Mouse (Mus musculus): Measurements from ENCODE around the gene Fbp1. TPM values are rescaled to one million over a fixed set of nuclear protein-coding genes. Genes with fewer than 3 reads are reported as not detected.
"Not testable (repeated sequence)": the region's sequence is repeated elsewhere in the genome, so short reads cannot be mapped to it uniquely, and the experiment has no call there.

The Fbp1 gene
- under 1 TPM in 1 of 2 experiments, not detected in 1; 0.64 TPM for total RNA-seq (2021)

DNA sequence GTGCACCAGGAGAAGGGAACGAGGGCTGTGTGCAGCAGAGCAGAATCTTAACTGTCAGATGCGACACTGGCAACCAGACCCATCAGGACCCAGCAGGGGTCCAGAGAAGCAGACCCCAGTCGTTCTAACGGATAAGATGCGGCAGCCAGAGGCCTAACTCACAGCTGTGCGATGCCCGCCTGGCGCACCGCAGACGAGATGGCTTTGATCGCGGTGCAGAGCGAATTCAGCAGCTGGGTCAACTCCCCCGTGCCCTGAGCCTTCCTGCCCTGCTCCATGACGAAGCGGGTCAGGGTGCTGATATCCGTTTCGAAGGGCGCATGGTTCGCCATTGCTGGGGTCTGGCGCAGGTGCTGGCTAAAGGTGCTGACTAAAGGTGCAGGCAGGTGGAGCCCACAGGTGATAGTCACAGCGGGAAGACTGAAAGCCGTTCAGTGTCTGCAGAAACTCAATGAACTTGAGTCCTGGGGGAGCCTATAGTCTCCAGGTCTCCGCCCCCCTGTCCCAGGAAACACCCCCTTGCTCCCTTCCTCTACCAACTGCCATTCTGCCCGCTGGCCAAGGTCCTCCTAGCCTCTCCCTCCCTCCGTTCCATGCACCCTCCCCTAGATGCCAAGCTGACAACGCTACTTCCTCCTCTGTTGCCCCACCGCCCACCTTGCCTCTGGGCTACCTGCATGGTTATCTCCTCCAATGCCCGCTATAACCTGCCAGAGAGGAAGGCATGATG, at the start of gene Fbp1:
Gene Fbp1 (minus strand): TSS at position 571 of the 730 bp plus-strand sequence.
- no peak for DNase-seq

DNA sequence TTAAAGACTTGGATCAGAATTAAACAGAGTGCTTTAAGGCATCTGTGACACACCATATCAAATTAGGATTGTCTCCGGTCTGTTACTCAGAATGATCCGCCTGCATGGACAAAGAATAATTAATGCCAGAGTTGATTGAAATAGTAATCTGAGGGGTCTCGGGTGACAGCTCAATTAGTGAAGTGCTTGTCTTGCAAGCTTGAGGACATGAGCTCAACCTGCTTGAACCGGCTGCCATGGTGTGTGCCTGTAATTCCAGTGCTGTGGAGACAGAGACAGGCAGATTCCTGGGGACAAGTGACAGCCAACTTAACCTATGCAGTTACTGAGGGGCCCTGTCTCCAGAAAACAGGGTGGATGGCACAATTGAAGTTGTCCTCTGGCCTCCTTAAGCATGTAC, 44.4 kb upstream of the Fbp1 start:
- DNase-seq: no peak

DNA sequence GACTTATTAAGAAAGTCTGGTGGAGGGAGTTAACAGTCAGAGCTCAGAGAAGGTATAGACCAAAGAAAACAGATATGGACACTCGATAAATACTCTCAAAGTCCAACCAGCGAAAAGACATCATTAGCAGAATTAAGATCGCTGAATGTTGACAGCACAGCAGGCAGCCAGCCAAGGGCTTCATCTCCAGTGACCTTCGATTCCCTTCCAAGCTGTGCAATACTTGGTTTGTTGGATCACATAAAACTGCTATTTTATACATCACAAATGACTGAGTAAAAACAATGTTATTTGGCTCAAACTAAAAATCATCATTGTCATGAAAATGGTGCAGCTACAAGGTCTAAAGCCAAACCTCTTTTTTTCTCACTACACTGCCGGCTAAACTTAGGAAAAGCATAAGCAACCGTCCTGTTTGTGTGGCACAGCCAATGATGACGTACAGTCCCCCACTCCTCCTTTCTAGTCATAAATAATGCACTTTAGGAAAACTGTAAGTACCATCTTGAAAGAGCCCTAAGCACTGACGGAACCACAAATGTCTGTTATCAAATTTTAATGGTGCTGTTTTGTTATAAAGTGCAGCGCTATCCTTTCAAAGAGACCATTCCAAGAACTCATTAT, 41.8 kb upstream of the Fbp1 start:
- peak; percentile 52 for DNase-seq

DNA sequence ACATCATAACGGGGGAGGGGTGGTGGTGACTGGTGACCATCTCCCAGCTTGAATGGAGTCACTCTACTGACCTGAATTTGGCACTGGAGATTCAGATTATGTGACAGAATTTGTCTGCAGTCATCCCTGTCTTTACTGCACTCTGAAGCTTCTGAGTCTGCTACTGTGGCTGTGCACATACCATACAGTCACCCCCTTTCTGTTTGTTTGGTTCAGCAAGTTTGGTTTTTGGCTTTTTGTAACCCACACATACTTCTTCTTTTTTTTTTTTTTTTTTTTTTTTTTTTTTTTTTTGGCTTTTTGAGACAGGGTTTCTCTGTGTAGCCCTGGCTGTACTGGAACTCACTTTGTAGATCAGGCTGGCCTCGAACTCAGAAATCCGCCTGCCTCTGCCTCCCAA, 41.1 kb upstream of the Fbp1 start:
- DNase-seq: not testable (repeated sequence)

DNA sequence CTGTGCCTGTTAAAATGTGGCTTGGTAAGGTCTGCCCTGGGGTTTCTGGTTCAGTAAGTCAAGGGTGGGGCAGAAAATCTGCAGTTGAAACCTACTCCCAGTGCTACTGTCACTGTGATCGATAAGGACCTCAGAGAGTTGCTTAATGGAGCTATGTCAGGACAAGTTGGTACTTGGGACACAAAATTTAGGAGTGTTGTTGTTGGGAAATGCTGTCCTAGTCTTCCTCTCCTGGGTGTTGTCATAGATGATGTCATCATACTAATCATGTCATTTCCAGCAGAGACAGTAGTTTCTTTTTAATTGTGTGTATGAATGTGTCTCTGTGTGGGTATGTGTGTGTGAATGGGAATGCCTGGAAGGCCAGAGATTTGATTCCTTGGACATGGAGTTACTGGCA, 39.4 kb upstream of the Fbp1 start:
- DNase-seq: no peak

DNA sequence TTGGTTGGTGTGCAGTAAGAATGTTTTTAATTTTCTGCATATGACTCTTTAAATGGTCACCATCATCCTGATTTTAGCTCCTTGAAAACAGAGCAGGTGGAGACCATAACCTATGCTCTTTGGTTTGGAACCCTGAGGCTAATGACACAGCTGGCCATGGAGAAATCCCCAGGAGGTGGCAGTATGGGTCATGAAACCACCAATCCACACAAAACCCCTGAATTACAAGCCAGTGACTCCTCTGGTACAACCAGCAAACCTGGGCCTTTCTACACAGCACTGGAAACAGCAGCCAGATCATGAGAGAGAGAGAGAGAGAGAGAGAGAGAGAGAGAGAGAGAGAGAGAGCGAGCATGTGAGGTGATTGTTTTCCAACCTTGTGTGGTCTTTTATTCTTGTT, 38.4 kb upstream of the Fbp1 start:
- peak; percentile 75 for DNase-seq

DNA sequence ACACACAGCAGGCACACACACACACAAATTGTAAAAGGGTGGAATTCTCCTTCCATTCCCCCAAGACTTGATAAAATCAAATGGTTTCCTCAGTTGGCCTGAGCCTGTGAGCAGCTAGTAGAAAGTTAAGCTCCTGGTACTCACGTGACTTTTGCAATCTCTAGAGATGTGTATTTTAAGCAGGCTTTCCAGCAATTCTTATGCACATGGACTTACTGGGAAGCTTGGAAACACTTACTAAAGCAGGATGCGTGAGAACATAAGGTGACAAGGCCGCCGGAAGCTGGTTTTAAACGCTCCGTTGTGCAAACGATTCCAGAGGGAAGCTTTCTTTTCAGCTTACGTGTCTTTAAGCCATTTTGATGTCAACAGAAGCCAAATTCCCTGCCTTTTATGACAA, 35.1 kb upstream of the Fbp1 start:
- no peak for DNase-seq

DNA sequence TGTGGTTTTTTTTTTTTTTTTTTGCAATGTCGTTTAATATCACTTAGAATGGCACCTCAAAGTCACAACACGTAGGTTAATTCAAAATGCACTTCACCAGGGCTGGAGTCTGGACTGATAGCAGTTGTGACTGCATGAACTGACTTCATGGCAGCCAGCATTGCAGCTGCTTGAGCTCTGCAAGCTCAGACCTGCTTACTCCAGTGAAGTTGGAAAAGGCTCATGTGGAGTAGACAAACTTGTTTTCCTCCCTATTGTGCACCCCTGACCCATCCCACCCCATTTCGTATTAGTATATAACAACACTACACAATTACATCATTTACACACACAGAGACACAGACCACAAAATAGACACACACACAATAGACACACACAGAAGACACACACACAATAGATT, 34.6 kb upstream of the Fbp1 start:
- no peak for DNase-seq

DNA sequence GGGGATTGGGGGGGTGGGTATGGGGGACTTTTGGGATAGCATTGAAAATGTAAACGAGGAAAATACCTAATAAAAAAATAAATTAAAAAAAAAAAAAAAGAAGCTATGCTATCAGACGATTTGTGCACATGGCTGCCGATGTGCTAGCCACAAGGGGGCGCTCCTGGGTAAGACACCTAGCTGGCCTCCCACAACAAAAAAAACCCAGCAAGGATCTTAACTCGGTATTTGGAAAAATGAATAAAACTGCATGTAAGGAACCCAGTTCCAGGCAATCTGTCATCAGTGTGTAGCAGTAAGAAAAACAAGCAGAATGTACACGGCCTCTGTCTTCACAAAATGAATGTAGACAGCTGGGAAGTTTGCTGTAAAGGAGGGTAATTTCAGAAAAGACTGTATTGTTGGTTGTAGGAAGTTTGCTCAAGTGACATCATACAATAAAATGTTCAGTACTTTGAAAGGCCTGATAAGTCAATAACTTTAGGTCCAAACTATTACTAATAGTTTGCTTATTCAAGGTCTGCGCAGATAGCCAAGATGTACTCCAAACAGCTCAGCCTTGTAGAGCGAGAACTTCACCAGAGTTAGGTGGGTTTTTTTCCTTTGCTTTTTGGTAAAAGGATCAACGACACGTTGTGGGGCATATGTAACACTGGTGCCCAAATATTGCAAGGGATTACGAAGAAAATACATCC, 31.7 kb upstream of the Fbp1 start:
- DNase-seq: peak; percentile 87

DNA sequence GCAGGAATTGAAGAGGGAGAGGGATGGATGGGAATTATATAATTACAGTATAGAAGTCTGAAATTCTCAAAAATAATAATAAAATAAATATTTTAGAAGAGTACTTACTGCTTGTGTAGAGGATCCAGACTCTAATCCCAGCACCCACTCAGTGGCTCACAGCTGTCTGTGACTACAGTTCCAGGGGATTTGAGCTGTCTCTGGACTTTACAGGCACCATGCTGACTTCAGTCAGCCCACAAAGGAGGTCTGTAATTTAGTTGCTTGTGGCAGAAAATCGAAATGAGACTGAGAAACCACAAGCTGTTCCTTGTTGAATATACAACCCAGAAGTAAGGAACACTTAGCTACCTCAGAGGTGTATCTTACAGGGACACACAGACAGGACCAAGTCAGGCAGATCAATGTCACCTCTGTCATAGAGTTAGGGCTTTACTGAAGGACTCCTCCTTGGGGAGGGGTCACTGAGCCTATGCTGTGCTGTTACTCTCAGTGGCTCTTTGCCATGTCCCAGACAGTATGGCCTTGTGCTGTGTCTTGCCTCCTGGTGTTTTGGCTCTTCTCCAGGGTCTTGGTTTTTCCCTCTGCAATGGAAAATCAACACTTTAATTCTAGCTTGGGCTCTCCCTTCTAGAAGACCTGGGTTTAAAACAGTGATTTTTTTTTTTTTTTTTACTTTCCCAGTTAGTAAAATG, 29.5 kb upstream of the Fbp1 start:
- no peak for DNase-seq

DNA sequence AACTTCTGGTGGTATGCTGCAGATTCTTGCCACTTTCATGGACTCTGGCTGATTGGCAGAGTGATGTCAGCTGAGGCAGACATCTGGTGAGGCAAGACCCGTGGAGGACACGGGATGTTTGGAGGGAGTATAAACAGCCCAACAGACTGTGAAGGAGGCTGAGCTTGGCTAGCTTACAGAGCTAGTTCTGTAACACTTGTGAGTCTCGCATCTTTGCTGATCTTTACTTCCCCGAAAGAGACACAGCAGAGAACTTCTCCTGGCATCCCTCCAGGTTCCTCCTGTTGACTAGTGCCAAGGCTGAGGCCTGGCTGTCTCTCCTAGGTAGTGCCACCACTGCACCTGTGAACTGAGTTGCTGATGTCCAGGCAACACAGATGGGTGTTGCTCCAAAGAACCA, 28.6 kb upstream of the Fbp1 start:
- no peak for DNase-seq

DNA sequence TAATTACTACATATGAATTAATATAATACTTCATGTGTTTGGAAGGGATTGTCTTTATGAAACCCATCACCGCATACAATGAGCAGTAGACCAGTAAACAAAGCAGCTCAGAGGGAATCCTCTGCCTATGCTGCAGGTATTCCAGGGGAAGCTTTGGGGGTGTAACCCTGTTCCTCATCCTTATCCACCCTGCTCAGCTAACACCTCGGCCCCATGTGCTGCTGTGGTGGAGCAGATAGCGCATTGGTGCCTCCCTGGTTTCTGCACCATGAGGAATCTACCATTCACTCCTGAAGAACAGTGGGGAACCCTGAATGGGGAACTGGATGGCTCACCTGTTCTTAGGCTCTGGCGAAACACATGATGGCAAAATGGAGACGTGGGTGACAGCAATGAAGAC, 23.5 kb upstream of the Fbp1 start:
- DNase-seq: no peak

DNA sequence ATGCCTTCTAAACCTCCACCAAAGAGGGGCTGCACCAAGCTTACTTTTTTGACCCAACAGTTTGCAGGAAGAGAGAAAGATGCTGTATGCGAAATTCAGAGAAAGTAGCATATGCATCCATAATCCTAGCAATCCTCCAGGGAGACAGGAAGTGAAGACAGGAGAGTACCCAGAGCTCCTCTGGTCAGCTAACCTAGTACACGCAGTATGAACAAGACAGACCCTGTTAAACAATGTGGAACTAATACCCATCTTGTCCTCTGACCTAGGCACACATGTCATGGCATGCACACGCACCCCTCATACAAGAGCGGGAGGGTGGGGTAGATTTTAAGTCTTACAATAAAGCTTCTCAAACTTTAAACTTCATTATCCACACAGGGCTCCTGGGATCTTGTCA, 22.1 kb upstream of the Fbp1 start:
- no peak for DNase-seq

DNA sequence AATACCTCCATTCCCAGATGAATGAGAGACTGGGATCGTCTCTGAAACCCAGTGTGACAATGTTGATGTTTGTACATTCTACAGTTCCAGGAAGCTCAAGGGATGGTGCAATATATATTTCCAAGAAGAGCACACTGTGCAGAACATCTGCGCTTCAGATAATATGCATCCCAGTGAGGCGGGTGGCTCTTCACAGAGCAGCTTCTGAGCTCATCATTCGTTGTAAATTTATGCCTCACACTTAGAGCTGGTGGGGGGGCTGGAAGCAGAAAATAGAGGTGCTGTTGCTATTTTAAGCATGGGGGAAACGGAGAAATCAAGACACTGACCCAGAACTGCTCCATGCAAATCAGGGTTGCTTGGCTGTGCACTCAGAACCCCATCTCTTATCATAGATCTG, 21.7 kb upstream of the Fbp1 start:
- no peak for DNase-seq

DNA sequence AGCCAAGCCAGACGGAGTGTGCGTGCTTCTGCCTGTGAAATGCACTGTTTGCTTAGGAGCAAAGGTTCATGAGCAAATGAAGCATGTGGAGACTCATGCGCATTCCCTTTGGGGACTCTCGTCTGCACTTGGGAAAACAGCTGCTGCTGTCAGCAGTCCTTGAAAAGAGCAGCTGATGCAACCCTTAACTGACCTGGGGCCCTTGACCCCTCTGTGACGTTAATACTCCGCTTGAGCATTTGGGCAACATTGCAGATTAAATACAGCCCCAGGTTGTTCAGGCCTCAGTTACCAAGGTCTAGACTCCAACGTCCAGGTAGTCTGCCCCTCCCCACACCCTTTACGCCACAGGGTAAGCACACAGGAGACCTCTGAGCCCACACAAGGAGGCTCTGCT, 20.1 kb upstream of the Fbp1 start:
- no peak for DNase-seq

DNA sequence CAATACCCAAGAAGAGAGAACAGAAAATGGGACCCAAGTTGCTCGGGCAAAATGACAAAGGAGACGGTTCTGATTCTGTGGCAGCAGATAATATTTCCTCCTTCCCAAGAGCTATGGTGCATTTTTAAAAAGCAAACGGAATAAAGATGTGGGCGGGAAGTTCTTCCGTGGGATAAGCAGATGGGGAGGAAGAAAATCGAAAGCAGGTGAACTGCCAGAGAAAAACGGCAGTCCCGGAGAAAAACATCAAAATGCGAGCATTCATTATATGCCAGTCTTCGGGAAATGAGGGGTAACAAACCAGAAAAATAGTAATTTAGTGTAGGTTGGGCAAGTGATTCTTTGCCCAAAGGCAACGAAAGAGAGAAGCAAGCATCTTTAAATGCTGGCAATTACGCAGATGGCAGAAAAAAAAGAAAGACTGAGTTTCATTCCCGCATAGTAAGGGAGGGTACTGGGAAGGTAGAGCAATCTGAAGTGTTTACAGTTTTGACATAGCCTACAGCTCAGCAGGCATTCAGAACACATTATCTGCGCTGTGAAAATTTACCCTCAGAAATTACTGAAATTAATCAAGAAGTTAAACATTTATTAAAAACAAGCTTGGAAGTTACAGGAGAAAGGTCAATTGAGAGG, 19.6 kb upstream of the Fbp1 start:
- no peak for DNase-seq

DNA sequence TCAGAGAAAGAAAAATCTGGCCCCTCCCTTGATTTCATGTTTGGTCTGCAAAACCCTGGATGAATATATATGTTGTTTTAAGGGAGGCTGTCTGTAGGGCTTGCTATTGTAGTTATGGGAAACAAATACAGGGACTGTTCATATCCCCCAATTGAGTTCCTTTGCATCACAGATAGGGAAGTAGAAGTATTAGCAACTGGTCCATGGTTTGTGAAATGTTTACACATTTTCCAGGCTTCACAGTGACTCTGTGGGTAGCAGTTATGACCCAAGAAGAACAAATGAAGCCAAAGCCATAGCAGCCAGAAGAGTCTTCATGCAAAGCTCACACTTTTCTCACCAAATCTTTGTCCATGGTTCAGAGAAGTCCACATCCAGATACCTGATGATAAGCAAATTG, 13.1 kb upstream of the Fbp1 start:
- no peak for DNase-seq

DNA sequence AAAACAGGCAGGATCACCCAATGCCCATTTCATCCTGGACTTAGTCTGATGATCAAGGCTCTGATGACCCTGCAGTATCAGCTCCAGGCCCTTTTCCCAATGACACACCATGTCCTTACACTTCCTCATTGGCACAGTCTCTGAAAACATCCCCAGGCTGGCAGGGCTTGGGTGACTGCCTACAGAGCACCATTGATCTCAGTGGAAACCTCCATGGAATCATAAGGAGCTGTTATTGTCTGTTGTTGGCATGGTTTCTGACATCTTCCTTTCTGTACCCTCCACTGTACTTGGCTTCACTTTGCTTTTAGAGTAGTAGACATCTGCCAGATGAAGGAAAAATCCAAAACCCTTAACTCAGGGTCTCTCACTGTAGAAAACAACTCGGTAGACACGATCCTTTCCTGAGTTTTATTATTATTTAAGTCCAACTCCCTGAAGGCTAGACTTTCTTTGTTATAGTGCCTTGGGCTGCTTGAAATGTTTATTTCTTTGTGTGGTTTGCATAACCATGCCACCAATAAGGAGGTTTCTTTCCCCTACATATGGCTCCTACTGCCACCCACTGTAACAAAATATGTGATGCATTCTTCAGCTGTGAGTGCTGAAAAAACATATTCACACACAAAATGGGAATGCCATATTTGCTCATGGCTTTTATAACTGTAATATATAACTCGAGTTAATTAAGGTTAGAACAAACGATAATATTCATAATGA, 10.0 kb upstream of the Fbp1 start:
- DNase-seq: no peak

DNA sequence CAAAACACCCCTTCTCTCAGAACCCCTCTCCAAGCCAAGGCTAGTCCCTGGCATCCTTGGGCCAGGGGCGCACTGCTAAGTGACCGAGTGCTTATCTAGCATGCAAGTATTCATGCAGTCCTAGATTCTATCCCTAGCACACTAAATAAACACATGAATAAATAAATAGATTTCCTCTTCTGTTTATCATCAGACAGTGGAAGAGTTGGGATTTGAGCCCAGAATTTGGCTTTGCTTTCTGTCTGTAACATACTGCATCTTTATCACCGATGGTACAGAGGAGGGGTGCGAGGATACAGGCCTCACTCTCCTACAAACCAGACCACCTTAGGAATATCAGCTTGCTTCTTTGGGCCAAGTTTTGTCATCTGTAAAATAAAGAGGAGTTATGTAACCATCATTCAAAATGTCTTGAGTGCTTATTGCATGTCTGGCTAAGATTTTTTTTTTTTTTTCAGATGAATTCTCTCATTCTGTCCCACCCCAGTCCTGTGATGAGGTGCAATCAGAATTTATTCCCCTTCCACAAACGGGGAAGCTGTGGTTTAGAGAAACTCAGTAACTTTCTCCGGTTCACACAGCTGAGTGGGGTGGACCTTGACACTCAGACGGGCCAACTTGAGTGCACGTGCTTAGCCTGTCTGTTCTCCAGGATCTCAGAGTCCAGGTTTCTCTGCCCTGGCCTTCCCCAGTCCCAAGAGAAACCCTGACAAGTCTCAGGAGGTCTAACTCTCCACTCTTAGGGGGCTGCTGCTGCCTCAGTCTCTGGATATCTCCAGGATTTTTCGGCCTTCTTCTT, 5.2 kb upstream of the Fbp1 start:
- DNase-seq: no peak

DNA sequence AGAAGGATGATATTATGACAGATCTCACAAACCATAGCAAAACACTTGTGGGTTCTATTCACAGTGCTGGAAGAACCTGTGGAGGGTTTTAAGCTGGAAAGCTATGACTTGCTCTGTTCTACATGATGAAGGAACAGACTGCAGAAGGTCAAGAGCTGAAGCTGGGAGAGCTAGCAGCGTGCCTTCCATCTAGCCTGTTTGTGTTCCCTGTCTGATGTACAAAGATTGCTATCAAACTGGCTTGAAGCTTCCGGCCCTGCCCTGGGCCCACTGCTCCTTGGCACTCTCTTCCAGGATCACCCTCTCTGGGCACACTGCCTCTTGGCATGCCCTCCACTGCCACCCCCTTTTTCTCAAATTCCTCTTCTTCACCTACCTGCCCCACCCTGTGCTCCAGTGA, 1.2 kb upstream of the Fbp1 start:
- no peak for DNase-seq

DNA sequence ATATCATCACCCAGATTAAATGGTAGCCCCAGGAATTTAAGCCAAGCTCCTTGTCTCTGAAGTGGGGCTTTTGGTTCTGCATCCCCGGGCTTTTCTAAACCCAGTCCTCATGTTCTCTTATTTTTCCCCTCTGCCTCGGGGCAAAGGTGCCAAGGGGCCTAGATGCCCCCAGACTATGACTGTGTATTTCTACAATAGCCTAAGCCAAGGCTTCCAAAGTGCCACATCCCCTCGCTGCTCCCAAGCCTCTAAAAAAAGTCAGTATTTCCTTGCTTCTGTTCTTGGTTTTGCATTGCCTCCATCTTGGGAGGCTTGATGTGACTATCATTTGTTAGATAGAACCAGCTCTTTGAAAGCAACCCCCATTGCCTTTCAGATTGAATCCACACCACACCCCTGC, 3.5 kb downstream of the Fbp1 start:
- no peak for DNase-seq

Data from heart, postnatal 4 days (tissue).